Mouse (Mus musculus) spleen, adult 2 months (tissue): ENCODE measurements at regions not wholly inside any gene's neighbourhood (a gene's known extent, or its start where the extent isn't known, plus 50 kb on each side); places are given as distances from the start of the nearest gene placed in this dataset.

Experiments
- DNase-seq, 2 experiments: peaks; one replicate each; pipeline versions ENCODE4 v3.0.0 to v3.0.0-alpha.2; 2012 to 2021; ENCODE audit warnings: low spot score in 2 of 2, low read depth in 1 of 2
- H3K27ac ChIP-seq: fragments of 200-500 bp; 2 replicates; pipeline ENCODE4 v1.5.1; 2012; ENCODE audit warnings: low read length, inconsistent platforms; ENCODE audit not compliant: insufficient read depth
- H3K27me3 ChIP-seq: fragments of 200-500 bp; 2 replicates; pipeline ENCODE4 v1.6.1; 2012; ENCODE audit warnings: mild to moderate bottlenecking, moderate library complexity, low read length, inconsistent platforms; ENCODE audit not compliant: control insufficient read depth, insufficient read depth
- H3K36me3 ChIP-seq: fragments of 200-500 bp; 2 replicates; pipeline ENCODE4 v1.6.1; 2012; ENCODE audit warnings: mild to moderate bottlenecking, low read length, inconsistent platforms; ENCODE audit not compliant: control insufficient read depth, insufficient read depth
- H3K4me1 ChIP-seq: fragments of 200-500 bp; 2 replicates; pipeline ENCODE4 v1.6.1; 2011; ENCODE audit warnings: inconsistent platforms; ENCODE audit not compliant: control insufficient read depth, insufficient read depth, insufficient read length
- H3K4me3 ChIP-seq: fragments of 200-500 bp; 2 replicates; pipeline ENCODE4 v1.5.1; 2011; ENCODE audit warnings: mild to moderate bottlenecking, inconsistent platforms; ENCODE audit not compliant: insufficient read depth, insufficient read length; ENCODE audit errors: extremely low read depth
- CTCF ChIP-seq: fragments of 200-500 bp; IDR thresholded peaks from 2 replicates; pipeline ENCODE4 v1.5.1; 2011; ENCODE audit warnings: mild to moderate bottlenecking, inconsistent platforms; ENCODE audit not compliant: insufficient read depth, insufficient read length, insufficient replicate concordance; ENCODE audit errors: extremely low read depth
- POLR2A ChIP-seq: fragments of 200-500 bp; IDR thresholded peaks from 2 replicates; pipeline ENCODE4 v1.6.1; 2011; ENCODE audit warnings: low read depth, low read length, inconsistent platforms
- WGBS: fragments of 180-500 bp; shearing (Covaris S2); methylation state at CpG from one replicate; pipeline ENCODE4 v1.1.7; 2018; 5-methylcytosine and 5-hydroxymethylcytosine counted together

GRCm38 (mm10) chr3:14381421-14381992 lies 99.0 kb upstream of the Slc7a12 start:
- Histone ChIP-seq H3K4me1 (no peaks in the 10 kb centered on the region), H3K4me3 (peak overlapping the region; percentile 22; the same call in 1 of the 2 replicates), H3K36me3 (no peaks in the 10 kb centered on the region), H3K27ac (no peak overlapping the region), H3K27me3 (no peaks in the 10 kb centered on the region)
- DNase-seq, result peak; percentile 4 to 18
- TF ChIP-seq POLR2A, result no peak
- peak; percentile 48; the same call in 1 of the 2 replicates for TF ChIP-seq CTCF
- WGBS, result 12% methylated on average over 18 of the region's 18 CpGs

GRCm38 (mm10) chr3:14390656-14391055 lies 89.8 kb upstream of the Slc7a12 start:
- DNase-seq, result no peak
- Histone ChIP-seq H3K36me3 (no peaks in the 10 kb centered on the region), H3K4me3 (no peak overlapping the region), H3K27me3 (no peaks in the 10 kb centered on the region), H3K4me1 (no peaks in the 10 kb centered on the region), H3K27ac (no peak overlapping the region)
- no peak for TF ChIP-seq CTCF
- TF ChIP-seq POLR2A, result no peak
- 85% methylated on average over 1 of the region's 1 CpGs for WGBS

- no peaks in the 10 kb centered on the region for H3K36me3 ChIP-seq
- DNase-seq, result no peak
- TF ChIP-seq CTCF (no peak), POLR2A (no peak)
- WGBS, result 88% methylated on average over 3 of the region's 3 CpGs
- H3K4me3 ChIP-seq, result no peak overlapping the region
- H3K4me1 ChIP-seq, result no peaks in the 10 kb centered on the region
- no peaks in the 10 kb centered on the region for H3K27me3 ChIP-seq
- no peak overlapping the region for H3K27ac ChIP-seq
Observed at GRCm38 (mm10) chr3:14398676-14399075, 81.8 kb upstream of the Slc7a12 start.

GRCm38 (mm10) chr3:14408435-14409125 lies 71.9 kb upstream of the Slc7a12 start:
- no peak for DNase-seq
- Histone ChIP-seq H3K36me3 (no peaks in the 10 kb centered on the region), H3K4me3 (no peak overlapping the region), H3K4me1 (no peaks in the 10 kb centered on the region), H3K27ac (no peak overlapping the region), H3K27me3 (no peaks in the 10 kb centered on the region)
- TF ChIP-seq POLR2A (no peak), CTCF (no peak)
- 64% methylated on average over 1 of the region's 1 CpGs for WGBS
